Mouse (Mus musculus) CH12.LX (cell line): ENCODE data around the gene Chsy1. TPM values are rescaled to one million over a fixed set of nuclear protein-coding genes. Genes with fewer than 3 reads are reported as not detected.

ENCODE experiments used
- DNase-seq: peaks from one replicate; pipeline ENCODE4 v3.0.0-alpha.2; 2013; ENCODE audit errors: extremely low read depth
- H3K27ac ChIP-seq: 2 replicates; pipeline ENCODE4 v1.5.1; 2012; ENCODE audit warnings: low read depth, mild to moderate bottlenecking, control low read depth, moderate library complexity; ENCODE audit not compliant: insufficient read depth
- H3K27me3 ChIP-seq: replicated peaks from 2 replicates; pipeline ENCODE3; 2012; ENCODE audit warnings: inconsistent platforms
- H3K36me3 ChIP-seq, 2 experiments: replicated peaks in 1 of 2; 2 replicates each; pipeline versions ENCODE3 to v1.6.1; 2012; ENCODE audit warnings: inconsistent platforms in 1 of 2, low read length in 1 of 2, mild to moderate bottlenecking in 1 of 2, mixed read lengths in 1 of 2, moderate library complexity in 1 of 2; ENCODE audit not compliant: control insufficient read depth in 1 of 2, insufficient read depth in 1 of 2
- H3K4me1 ChIP-seq, 2 experiments: 2 replicates each; pipeline ENCODE4 v1.6.1; 2012; ENCODE audit warnings: inconsistent platforms in 1 of 2, moderate library complexity in 1 of 2; ENCODE audit not compliant: insufficient read depth in 2 of 2, control insufficient read depth in 1 of 2
- H3K4me2 ChIP-seq: 2 replicates; pipeline ENCODE4 v1.6.1; 2012; ENCODE audit warnings: low read depth, mild to moderate bottlenecking, control low read depth; ENCODE audit not compliant: poor library complexity, insufficient read depth, severe bottlenecking
- H3K4me3 ChIP-seq, 3 experiments: fragments of 150-350 bp in 1 of 3; sonication (generic) in 1 of 3; replicated peaks in 1 of 3; 2 replicates each; pipeline versions ENCODE3 to v1.5.1; 2011 to 2012; ENCODE audit warnings: low read depth in 2 of 3, low read length in 2 of 3, mild to moderate bottlenecking in 2 of 3, moderate library complexity in 2 of 3, control low read depth in 1 of 3, improper control_type of control experiment in 1 of 3, inconsistent platforms in 1 of 3, mixed read lengths in 1 of 3; ENCODE audit not compliant: poor library complexity in 1 of 3
- H3K79me2 ChIP-seq: replicated peaks from 2 replicates; pipeline ENCODE4 v1.6.1; 2012; ENCODE audit warnings: mild to moderate bottlenecking, moderate library complexity; ENCODE audit not compliant: control insufficient read depth, poor library complexity, insufficient read depth, severe bottlenecking; ENCODE audit errors: extremely low read depth
- H3K9ac ChIP-seq: 2 replicates; pipeline ENCODE4 v1.6.1; 2012; ENCODE audit warnings: low read depth, mild to moderate bottlenecking, control low read depth, moderate library complexity; ENCODE audit not compliant: insufficient read depth
- H3K9me3 ChIP-seq: replicated peaks from 2 replicates; pipeline ENCODE3; 2012; ENCODE audit warnings: low read length, inconsistent platforms, mixed read lengths
- BHLHE40 ChIP-seq: IDR thresholded peaks from 2 replicates; pipeline ENCODE4 v1.6.1; 2011; ENCODE audit warnings: mild to moderate bottlenecking, low read depth, low read length, improper control_type of control experiment
- CHD1 ChIP-seq: IDR thresholded peaks from 2 replicates; pipeline ENCODE4 v1.6.1; 2012; ENCODE audit warnings: low read depth, low read length, improper control_type of control experiment, inconsistent platforms
- CHD2 ChIP-seq: IDR thresholded peaks from 2 replicates; pipeline ENCODE4 v1.6.1; 2011; ENCODE audit warnings: low read length, improper control_type of control experiment
- CTCF ChIP-seq, 2 experiments: IDR thresholded peaks in 1 of 2; conservative IDR thresholded peaks in 1 of 2; 2 replicates each; pipeline ENCODE4 v1.5.1; 2011 to 2012; ENCODE audit warnings: low read depth in 2 of 2, low read length in 2 of 2, improper control_type of control experiment in 1 of 2, inconsistent platforms in 1 of 2, mild to moderate bottlenecking in 1 of 2, moderate library complexity in 1 of 2
- E2F4 ChIP-seq: IDR thresholded peaks from 2 replicates; pipeline ENCODE4 v1.6.1; 2011; ENCODE audit warnings: low read depth, low read length, improper control_type of control experiment; ENCODE audit not compliant: insufficient replicate concordance
- ELF1 ChIP-seq: IDR thresholded peaks from 2 replicates; pipeline ENCODE4 v1.6.1; 2014; ENCODE audit warnings: low read depth, mild to moderate bottlenecking, inconsistent platforms, low read length, improper control_type of control experiment
- EP300 ChIP-seq: IDR thresholded peaks from 2 replicates; pipeline ENCODE4 v1.6.1; 2011; ENCODE audit warnings: low read length, improper control_type of control experiment
- ETS1 ChIP-seq: conservative IDR thresholded peaks from 2 replicates; pipeline ENCODE4 v1.6.1; 2012; ENCODE audit warnings: low read depth, mild to moderate bottlenecking, inconsistent platforms, low read length, improper control_type of control experiment, moderate library complexity
- GABPA ChIP-seq: IDR thresholded peaks from 2 replicates; pipeline ENCODE4 v1.6.1; 2012; ENCODE audit warnings: low read depth, low read length, improper control_type of control experiment, inconsistent platforms; ENCODE audit not compliant: insufficient replicate concordance
- HCFC1 ChIP-seq: IDR thresholded peaks from 2 replicates; pipeline ENCODE4 v1.6.1; 2012; ENCODE audit warnings: low read depth, mild to moderate bottlenecking, inconsistent platforms, low read length, improper control_type of control experiment
- JUN ChIP-seq: IDR thresholded peaks from 2 replicates; pipeline ENCODE4 v1.6.1; 2011; ENCODE audit warnings: low read depth, mild to moderate bottlenecking, low read length, improper control_type of control experiment, moderate library complexity; ENCODE audit not compliant: insufficient read depth
- JUND ChIP-seq: conservative IDR thresholded peaks from 2 replicates; pipeline ENCODE4 v1.6.1; 2011; ENCODE audit warnings: low read depth, low read length, improper control_type of control experiment
- KAT2A ChIP-seq: IDR thresholded peaks from 2 replicates; pipeline ENCODE4 v1.6.1; 2012; ENCODE audit warnings: low read length, improper control_type of control experiment, inconsistent platforms; ENCODE audit not compliant: insufficient replicate concordance
- MAFK ChIP-seq: IDR thresholded peaks from 2 replicates; pipeline ENCODE4 v1.6.1; 2011; ENCODE audit warnings: low read length, improper control_type of control experiment; ENCODE audit not compliant: insufficient replicate concordance
- MAX ChIP-seq: IDR thresholded peaks from 2 replicates; pipeline ENCODE4 v1.6.1; 2011; ENCODE audit warnings: low read length, improper control_type of control experiment
- MAZ ChIP-seq: IDR thresholded peaks from 2 replicates; pipeline ENCODE4 v1.6.1; 2012; ENCODE audit warnings: low read depth, mild to moderate bottlenecking, inconsistent platforms, low read length, improper control_type of control experiment, moderate library complexity
- NELFE ChIP-seq: IDR thresholded peaks from 2 replicates; pipeline ENCODE4 v1.6.1; 2011; ENCODE audit warnings: low read depth, low read length, improper control_type of control experiment
- POLR2AphosphoS2 ChIP-seq: IDR thresholded peaks from 2 replicates; pipeline ENCODE4 v1.6.1; 2011; ENCODE audit warnings: low read depth, low read length, improper control_type of control experiment
- RAD21 ChIP-seq: IDR thresholded peaks from 2 replicates; pipeline ENCODE4 v1.6.1; 2011; ENCODE audit warnings: low read depth, mild to moderate bottlenecking, low read length, improper control_type of control experiment, moderate library complexity
- RCOR1 ChIP-seq: conservative IDR thresholded peaks from 2 replicates; pipeline ENCODE4 v1.6.1; 2012; ENCODE audit warnings: low read depth, mild to moderate bottlenecking, inconsistent platforms, low read length, improper control_type of control experiment
- SMC3 ChIP-seq: IDR thresholded peaks from 2 replicates; pipeline ENCODE4 v1.6.1; 2011; ENCODE audit warnings: low read depth, low read length, improper control_type of control experiment
- TCF12 ChIP-seq: IDR thresholded peaks from 2 replicates; pipeline ENCODE4 v1.6.1; 2014; ENCODE audit warnings: low read depth, mild to moderate bottlenecking, inconsistent platforms, low read length, improper control_type of control experiment
- USF1 ChIP-seq: IDR thresholded peaks from 2 replicates; pipeline ENCODE4 v1.6.1; 2014; ENCODE audit warnings: low read depth, mild to moderate bottlenecking, inconsistent platforms, low read length, improper control_type of control experiment
- USF2 ChIP-seq: conservative IDR thresholded peaks from 2 replicates; pipeline ENCODE4 v1.6.1; 2011; ENCODE audit warnings: low read depth, low read length, improper control_type of control experiment
- ZC3H11A ChIP-seq: IDR thresholded peaks from 2 replicates; pipeline ENCODE4 v1.6.1; 2012; ENCODE audit warnings: low read depth, mild to moderate bottlenecking, inconsistent platforms, low read length, improper control_type of control experiment
- ZMIZ1 ChIP-seq: IDR thresholded peaks from 2 replicates; pipeline ENCODE4 v1.6.1; 2012; ENCODE audit warnings: low read depth, mild to moderate bottlenecking, inconsistent platforms, low read length, improper control_type of control experiment
- ZNF384 ChIP-seq: IDR thresholded peaks from 2 replicates; pipeline ENCODE4 v1.6.1; 2012; ENCODE audit warnings: low read depth, low read length, improper control_type of control experiment, inconsistent platforms
- dilution Hi-C: fragments of 300-500 bp; cut with MboI; formaldehyde crosslinking; loops from 2 replicates; pipeline ENCODE4 v1.14.3; 2020; ENCODE audit warnings: low sequenced_read_pairs; ENCODE audit not compliant: extremely low pct_unique_long_range_greater_than_20kb, extremely low pct_ligation_motif_present
- in situ Hi-C: fragments of 300-500 bp; cut with MboI; formaldehyde crosslinking; loops from 3 replicates; pipeline ENCODE4 v1.14.3; 2019; ENCODE audit warnings: low sequenced_read_pairs, low pct_ligation_motif_present, low pct_unique_long_range_greater_than_20kb, mixed read lengths
- polyA plus RNA-seq: library from polyadenylated mRNA; unstranded; fragments of >175 nt; gene quantifications from 2 replicates; pipeline ENCODE4 v1.2.1, GENCODE M21; 2012; ENCODE audit warnings: low read depth; ENCODE audit not compliant: insufficient read length
- total RNA-seq, 2 experiments: library from RNA; depleted of rRNA; stranded (reverse); fragments of 300-350 nt in 1 of 2; fragments of >200 nt in 1 of 2; gene quantifications; 2 replicates each; pipeline ENCODE4 v1.2.3; 2012 to 2014

Chsy1 gene
- total and polyA plus RNA-seq, 3 experiments = 2.3 to 5.5 (median 2.5) TPM

DNA sequence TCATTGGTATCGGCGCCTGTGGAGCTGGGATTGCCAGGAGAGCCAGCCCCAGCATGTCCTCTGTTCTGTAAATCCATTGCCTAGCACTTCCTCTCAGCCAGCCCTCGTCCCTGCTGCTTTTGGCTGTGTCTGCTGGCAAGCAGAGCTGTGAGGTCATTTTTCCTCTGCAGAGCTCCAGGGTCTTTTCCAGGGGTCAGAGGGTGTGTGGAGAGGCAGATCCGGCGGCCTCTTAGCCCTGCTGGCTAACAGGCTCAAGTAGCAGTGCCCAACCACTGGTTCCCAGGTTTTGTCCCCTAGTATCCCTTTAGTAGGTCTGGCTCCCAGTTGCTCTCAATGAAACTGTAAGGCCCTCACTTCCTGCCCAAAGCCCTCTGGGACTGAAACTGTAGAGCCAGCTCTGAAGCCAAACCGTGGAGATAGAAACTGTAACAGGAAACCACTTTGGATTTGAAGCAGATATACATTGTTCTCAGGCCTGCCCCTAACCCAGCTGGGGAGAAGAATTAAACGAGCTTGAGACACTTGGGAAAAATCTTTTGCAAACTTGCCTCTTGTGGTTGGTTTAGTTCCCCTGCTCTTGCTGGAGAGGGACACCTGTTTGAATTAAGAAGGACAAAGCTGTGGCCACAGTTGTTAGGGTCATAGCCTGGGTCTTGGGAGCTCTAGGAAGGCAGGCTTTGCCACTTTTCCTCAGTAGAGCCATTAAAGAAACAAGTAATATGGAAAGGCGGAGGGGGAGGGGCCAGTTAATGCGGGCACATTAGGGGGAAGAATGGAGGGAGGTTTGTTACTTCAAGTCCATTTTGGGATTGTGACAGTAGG is 109.1 kb downstream of the Chsy1 start (continued):
- TF ChIP-seq ZC3H11A = no peak
- no peak for TF ChIP-seq E2F4

DNA sequence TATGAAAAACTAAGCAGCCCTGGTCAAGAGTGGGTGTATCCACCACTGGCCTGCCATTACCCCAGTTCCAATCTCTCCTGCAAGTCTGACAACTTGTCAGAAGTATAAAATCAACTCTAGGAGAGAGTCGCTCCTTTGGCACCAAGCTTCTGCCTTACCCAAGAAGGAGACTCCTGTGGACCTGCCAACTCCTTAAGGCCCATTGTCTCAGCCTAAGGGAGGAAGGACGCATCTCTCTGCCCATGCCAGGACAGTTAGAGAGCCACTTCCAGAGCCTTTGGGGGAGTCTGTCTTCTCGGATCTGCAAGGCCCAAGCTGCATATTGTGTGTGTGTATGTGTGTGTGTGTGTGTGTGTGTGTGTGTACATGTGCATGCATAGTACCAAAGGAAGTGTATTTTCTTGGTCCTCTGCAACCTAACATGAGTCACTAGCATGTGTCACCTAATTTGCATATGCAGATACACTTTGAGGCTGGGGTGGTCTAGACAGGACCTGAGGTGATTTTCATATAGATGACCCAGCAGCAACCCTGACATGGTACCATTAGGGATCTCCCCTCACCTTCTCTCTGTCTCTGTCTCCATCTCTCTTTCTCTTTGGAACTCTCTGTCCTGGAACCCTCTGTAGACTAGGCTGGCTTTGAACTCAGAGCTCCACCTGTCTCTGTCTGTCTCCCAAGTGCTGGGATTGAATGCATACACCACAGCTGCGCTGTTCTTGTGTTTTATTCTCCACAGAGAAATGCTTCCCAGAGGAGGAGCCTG is 109.9 kb downstream of the Chsy1 start:
- no peak overlapping the region for H3K4me3 ChIP-seq
- dilution Hi-C loops (no loop called here), in situ Hi-C loops (no loop called here)
- TF ChIP-seq NELFE (no peak), ELF1 (no peak), USF2 (no peak), RCOR1 (no peak), CTCF (conservative IDR thresholded peaks at IDR 0.05 in 1 of 2, IDR thresholded peaks at IDR 0.05 in 1 of 2; ENCODE audit: low read depth in 2 of 2, low read length in 2 of 2) (no peak), HCFC1 (no peak; the same call in 1 of the 2 replicates), SMC3 (no peak), USF1 (no peak), MAZ (no peak), RAD21 (no peak), EP300 (peak; percentile 67), JUND (0 out of 2 replicates have a peak, but pooled peaks have one; percentile 24), ETS1 (peak; percentile 85), POLR2AphosphoS2 (no peak), MAFK (no peak), GABPA (no peak), BHLHE40 (peak; percentile 65), ZNF384 (no peak), TCF12 (peak; percentile 48; the same call in 1 of the 2 replicates), MAX (peak; percentile 52; the same call in 1 of the 2 replicates), JUN (peak; percentile 46; the same call in 1 of the 2 replicates), KAT2A (no peak), CHD2 (no peak), ZMIZ1 (no peak), CHD1 (no peak)
- H3K27me3 ChIP-seq = no peaks in the 10 kb centered on the region
- H3K79me2 ChIP-seq = no peaks in the 10 kb centered on the region
- no peak overlapping the region for H3K27ac ChIP-seq
- no peak overlapping the region for H3K9ac ChIP-seq
- H3K36me3 ChIP-seq = no peaks in the 10 kb centered on the region
- peaks cover 3% of the 10 kb centered on the region for H3K9me3 ChIP-seq
- DNase-seq = peak; percentile 86
- H3K4me1 ChIP-seq = peaks cover 26 to 38% of the 10 kb centered on the region in 2 experiments
- H3K4me2 ChIP-seq = peak overlapping the region; percentile 19; the same call in 1 of the 2 replicates
